Mouse (Mus musculus) fat pad, adult 2 months (tissue): Measurements from ENCODE around the gene Wwc2.

Experiments used
- DNase-seq: peaks from one replicate; pipeline ENCODE4 v3.0.0-alpha.2; 2011; ENCODE audit warnings: low read depth, low spot score; ENCODE audit errors: extremely low read depth

The Wwc2 gene

GRCm38 (mm10) chr8:47809970-47810665 is 180.6 kb downstream of the Wwc2 start:
- DNase-seq, result no peak

DNA sequence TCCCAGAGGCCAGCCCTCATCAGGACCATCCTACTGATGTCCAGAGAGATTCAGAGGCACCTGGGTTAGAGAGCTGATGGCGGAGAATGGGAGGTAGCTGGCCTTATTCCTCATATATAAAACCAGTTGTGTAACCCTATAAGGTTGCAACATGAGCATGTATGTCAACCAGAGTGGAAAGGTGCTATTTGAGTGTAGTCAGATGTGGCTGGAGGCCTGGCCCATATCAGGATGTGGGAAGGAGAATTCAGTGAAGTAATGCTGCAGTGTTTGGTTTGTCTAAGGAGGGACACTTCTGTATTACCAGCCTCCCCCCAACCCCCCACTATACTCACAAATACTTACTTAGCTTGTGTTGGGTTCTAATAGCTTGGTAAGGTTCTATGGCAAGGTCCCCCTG is 186.5 kb downstream of the Wwc2 start:
- DNase-seq, result no peak

DNA sequence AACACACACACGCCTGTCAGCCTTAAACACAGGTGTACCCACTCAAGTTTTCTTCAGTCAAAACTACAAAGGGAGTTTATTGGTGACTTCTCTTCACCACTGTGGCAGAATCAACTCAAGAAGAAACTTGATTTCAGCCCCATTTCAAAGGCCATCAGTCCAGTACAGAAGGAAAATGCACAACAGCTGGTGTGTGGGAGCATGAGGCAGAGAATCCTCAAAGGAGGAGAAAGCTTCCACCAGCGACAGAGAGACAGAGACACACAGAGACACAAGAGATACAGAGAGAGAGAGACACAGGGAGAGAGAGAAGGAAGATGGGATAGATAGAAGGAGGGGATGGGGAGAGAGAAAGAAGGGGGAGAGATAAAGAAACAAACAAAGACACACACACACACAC is 188.4 kb downstream of the Wwc2 start:
- DNase-seq, result no peak

- DNase-seq, result no peak
These were observed 191.3 kb downstream of the Wwc2 start for GRCm38 (mm10) chr8:47799438-47799837.

DNA sequence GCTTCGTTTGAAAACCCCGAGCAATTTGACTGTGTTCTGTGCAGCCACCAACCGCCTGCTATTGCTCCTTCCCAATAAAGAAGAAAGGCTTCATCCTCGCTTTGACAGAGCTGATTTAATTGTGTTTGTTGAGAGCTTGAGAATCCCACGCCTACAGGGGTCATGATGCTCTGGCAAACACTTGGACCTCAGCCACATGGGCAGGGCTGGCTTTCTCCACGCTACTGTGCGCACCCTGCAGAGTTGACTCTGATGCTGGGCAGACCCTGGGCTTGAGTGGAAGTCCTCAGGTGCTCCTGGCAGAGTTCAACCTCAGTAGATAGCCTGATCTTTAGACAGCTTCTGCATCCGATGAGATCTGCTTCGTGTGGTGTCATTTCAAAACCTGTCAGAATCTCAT is 198.7 kb downstream of the Wwc2 start:
- no peak for DNase-seq

DNA sequence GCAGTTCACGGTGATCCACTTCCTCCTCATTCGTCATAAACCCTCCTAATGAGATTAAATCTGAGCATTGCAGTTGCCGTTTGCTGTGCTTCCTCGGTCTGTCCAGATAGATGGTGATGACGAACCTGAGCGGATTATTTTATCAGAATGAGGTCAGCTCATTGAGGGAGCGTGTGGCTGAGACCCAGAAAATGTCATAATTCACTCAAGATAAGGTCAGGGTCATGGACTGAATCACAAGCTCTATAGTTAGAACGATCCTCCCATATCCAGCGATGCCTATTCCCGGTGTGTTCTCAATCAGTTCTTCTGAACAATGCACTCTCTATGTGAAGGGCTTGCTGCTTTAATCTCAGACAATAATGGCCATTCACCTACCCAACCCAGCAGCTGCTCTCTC is 203.0 kb downstream of the Wwc2 start:
- DNase-seq, result no peak

DNA sequence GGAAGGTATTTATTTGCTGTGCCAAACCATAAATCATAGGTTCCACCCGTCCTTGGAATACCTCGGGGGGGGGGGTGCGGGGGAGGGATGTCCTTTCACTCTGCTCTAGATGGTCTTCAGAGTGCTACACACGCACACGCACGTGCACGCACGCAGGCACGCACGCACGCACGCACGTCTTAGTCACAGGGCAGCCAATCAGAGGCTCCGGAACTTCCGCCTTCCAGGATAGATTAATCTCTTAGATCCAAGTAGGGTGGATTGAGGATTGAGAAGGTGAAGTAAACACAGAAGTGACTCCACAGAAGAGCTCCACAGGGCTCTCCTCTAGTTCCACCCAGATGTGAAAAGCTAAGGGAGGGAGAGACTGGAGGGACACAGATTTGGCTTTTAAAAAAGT is 204.4 kb downstream of the Wwc2 start:
- no peak for DNase-seq

DNA sequence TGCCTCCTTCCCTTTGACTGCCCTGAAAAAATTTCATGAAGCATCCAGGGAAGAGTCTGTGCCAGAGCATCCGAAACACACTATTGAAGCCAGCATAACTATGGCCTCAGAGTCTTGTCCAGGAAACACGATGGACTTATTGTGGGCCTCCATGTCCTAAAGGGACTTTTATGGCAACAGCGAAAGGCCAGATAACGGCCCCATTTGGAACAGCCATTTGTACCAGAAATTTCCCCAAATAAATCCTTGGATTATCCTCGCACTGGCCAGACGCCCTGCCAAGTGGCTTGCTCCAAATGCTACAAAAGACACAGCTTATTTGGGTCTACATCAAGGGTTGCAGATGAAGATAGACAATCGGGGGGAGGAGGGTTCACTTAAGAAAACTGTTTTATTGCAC is 206.3 kb downstream of the Wwc2 start:
- no peak for DNase-seq

DNA sequence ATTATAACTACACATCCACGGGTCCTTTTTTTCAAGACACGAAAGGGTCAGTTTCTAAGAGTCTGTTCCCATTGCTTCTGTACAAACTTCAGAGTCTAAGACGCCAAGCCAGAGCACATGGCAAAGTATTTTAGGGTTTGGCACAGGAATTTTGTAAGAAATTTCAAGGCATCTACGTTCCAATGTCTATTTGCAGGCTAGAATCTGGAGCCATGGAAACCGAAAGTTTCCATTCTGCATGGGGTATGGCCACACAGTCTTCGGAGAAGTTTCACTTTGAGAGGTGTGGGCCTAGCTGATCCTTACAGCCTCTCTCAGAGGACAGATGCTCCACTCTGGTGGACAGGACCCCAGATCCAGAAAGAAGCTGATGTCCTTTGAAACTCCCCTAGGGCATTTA is 206.8 kb downstream of the Wwc2 start:
- DNase-seq, result no peak

DNA sequence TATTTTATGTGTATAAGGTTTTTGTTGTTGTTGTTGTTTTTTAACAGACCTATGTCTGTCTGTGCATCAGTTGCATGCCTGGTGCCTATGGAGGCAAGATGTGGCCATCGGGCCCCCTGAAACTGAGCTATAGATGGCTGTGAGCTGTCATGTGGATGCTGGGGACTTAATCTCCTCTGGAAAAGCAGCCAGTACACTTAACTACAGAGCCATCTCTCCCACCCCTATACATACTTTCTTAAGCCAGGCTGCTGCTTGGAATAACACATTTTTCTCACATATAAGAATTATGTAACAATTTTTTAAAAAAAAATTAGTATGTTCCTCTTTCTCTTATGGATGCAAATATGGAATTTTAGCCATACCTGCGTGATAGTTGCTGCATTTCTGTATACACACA is 207.2 kb downstream of the Wwc2 start:
- no peak for DNase-seq

- DNase-seq, result no peak
These were observed 208.8 kb downstream of the Wwc2 start for GRCm38 (mm10) chr8:47781881-47782280.

- no peak for DNase-seq
These were observed 211.1 kb downstream of the Wwc2 start for GRCm38 (mm10) chr8:47779589-47779988.

GRCm38 (mm10) chr8:47777415-47777814 is 213.3 kb downstream of the Wwc2 start:
- no peak for DNase-seq
